Mouse (Mus musculus) limb, embryonic 10.5 days (tissue): Measurements from ENCODE around the gene Olfr1322. TPM values are rescaled to one million over a fixed set of nuclear protein-coding genes. Genes with fewer than 3 reads are reported as not detected.

Experiments used
- DNase-seq: peaks from one replicate; pipeline ENCODE4 v3.0.0-alpha.2; 2017; ENCODE audit warnings: low spot score
- H3K27ac ChIP-seq: fragments of 300-500 bp; sonication (generic); 2 replicates; pipeline ENCODE4 v1.5.1; 2016; ENCODE audit warnings: mild to moderate bottlenecking
- H3K27me3 ChIP-seq: fragments of 300-500 bp; sonication (generic); 2 replicates; pipeline ENCODE4 v1.6.1; 2016; ENCODE audit warnings: low read depth, mild to moderate bottlenecking; ENCODE audit not compliant: poor library complexity, severe bottlenecking
- H3K36me3 ChIP-seq: fragments of 300-500 bp; sonication (generic); 2 replicates; pipeline ENCODE4 v1.6.1; 2016; ENCODE audit warnings: mild to moderate bottlenecking, moderate library complexity
- H3K4me1 ChIP-seq: fragments of 300-500 bp; sonication (generic); 2 replicates; pipeline ENCODE4 v1.6.1; 2016
- H3K4me3 ChIP-seq: fragments of 300-500 bp; sonication (generic); 2 replicates; pipeline ENCODE4 v1.5.1; 2016; ENCODE audit warnings: mild to moderate bottlenecking, moderate library complexity
- H3K9me3 ChIP-seq: fragments of 300-500 bp; sonication (generic); replicated peaks from 2 replicates; pipeline ENCODE4 v1.6.1; 2016; ENCODE audit warnings: mild to moderate bottlenecking
- WGBS: fragments of 180-500 bp; shearing (Covaris S2); methylation state at CpG from one replicate; pipeline ENCODE4 v1.1.7; 2016; 5-methylcytosine and 5-hydroxymethylcytosine counted together
- polyA plus RNA-seq: library from polyadenylated mRNA; unstranded; fragments of >200 nt; fragmentation: Nextera tagmentation; extraction: Ambion mirVana; gene quantifications from 2 replicates; pipeline ENCODE4 v1.2.1, GENCODE M21; 2016

The Olfr1322 gene
- not detected in 2 replicates for polyA plus RNA-seq

- H3K27ac ChIP-seq, result no peak within 1 kb of the TSS
- no peak within 1 kb of the TSS for H3K4me3 ChIP-seq
- 54% methylated on average over 2 of the region's 2 CpGs for WGBS
- no peaks in the 10 kb centered on the region for H3K4me1 ChIP-seq
- no peak for DNase-seq
- H3K36me3 ChIP-seq, result no peaks in the 10 kb centered on the region
- no peaks in the 10 kb centered on the region for H3K27me3 ChIP-seq
- H3K9me3 ChIP-seq, result no peaks in the 10 kb centered on the region
Measured at GRCm38 (mm10) chrX:49891383-49891782, at the start of gene Olfr1322. Gene Olfr1322, minus strand, starts transcription at chrX:49891483.

- no peaks in the 10 kb centered on the region for H3K9me3 ChIP-seq
- no peak overlapping the region for H3K4me3 ChIP-seq
- no peaks in the 10 kb centered on the region for H3K27me3 ChIP-seq
- H3K4me1 ChIP-seq, result no peaks in the 10 kb centered on the region
- H3K27ac ChIP-seq, result no peak overlapping the region
- no peaks in the 10 kb centered on the region for H3K36me3 ChIP-seq
- no peak for DNase-seq
- WGBS, result 88% methylated on average over 4 of the region's 4 CpGs
Measured at GRCm38 (mm10) chrX:49877651-49878349, 13.5 kb downstream of the Olfr1322 start.

Other genes starting within 250 kb of the Olfr1322 start
- not detected in 2 replicates for gene Olfr1320, start 219.2 kb downstream of the Olfr1322 start, polyA plus RNA-seq
- gene Olfr1321, start 156.4 kb downstream of the Olfr1322 start, polyA plus RNA-seq, result not detected in 2 replicates
- 0.81 and 0.84 TPM in 2 replicates for gene Igsf1, start 93.7 kb downstream of the Olfr1322 start, polyA plus RNA-seq
- gene Olfr1323, start 127.9 kb upstream of the Olfr1322 start, polyA plus RNA-seq, result not detected in 2 replicates